Mouse (Mus musculus) hindbrain, postnatal 0 days (tissue): ENCODE results near the gene Lmntd1. TPM values are rescaled to one million over a fixed set of nuclear protein-coding genes. Genes with fewer than 3 reads are reported as not detected.

Source experiments
- ATAC-seq: fragments of 200-750 bp; cut with Nextera tagmentation; 2 replicates; pipeline ENCODE4 v1.8.0; 2017; ENCODE audit warnings: mild to moderate bottlenecking, moderate TSS enrichment, moderate library complexity
- DNase-seq: peaks from one replicate; pipeline ENCODE4 v3.0.0-alpha.2; 2015; ENCODE audit warnings: low spot score
- H3K27ac ChIP-seq: fragments of 300-500 bp; sonication (generic); 2 replicates; pipeline ENCODE4 v1.5.1; 2014; ENCODE audit warnings: mild to moderate bottlenecking
- H3K27me3 ChIP-seq: fragments of 300-500 bp; sonication (generic); 2 replicates; pipeline ENCODE4 v1.6.1; 2014; ENCODE audit warnings: low read length, mixed read lengths; ENCODE audit not compliant: insufficient read depth
- H3K36me3 ChIP-seq: fragments of 300-500 bp; sonication (generic); 2 replicates; pipeline ENCODE4 v1.6.1; 2014; ENCODE audit warnings: low read length, mixed read lengths; ENCODE audit not compliant: insufficient read depth
- H3K4me1 ChIP-seq: fragments of 300-500 bp; sonication (generic); 2 replicates; pipeline ENCODE4 v1.6.1; 2014; ENCODE audit warnings: antibody characterized with exemption, low read length, mixed read lengths; ENCODE audit not compliant: insufficient read depth
- H3K4me2 ChIP-seq: fragments of 300-500 bp; sonication (generic); 2 replicates; pipeline ENCODE4 v1.6.1; 2014; ENCODE audit warnings: low read depth, mild to moderate bottlenecking, low read length, moderate library complexity, mixed read lengths
- H3K4me3 ChIP-seq: fragments of 300-500 bp; sonication (generic); 2 replicates; pipeline ENCODE4 v1.5.1; 2014; ENCODE audit warnings: low read length
- H3K9ac ChIP-seq: fragments of 300-500 bp; sonication (generic); replicated peaks from 2 replicates; pipeline ENCODE4 v1.6.1; 2014; ENCODE audit warnings: mild to moderate bottlenecking, low read length, moderate library complexity, mixed read lengths
- H3K9me3 ChIP-seq: fragments of 300-500 bp; sonication (generic); 2 replicates; pipeline ENCODE4 v1.6.1; 2016; ENCODE audit warnings: low read length, mixed read lengths
- CTCF ChIP-seq: IDR thresholded peaks from 2 replicates; pipeline ENCODE4 v1.5.1; 2016; ENCODE audit warnings: antibody characterized with exemption, control low read depth, low read depth
- WGBS: fragments of 180-500 bp; shearing (Covaris S2); extraction: QIAGEN DNeasy Blood & Tissue Kit; methylation state at CpG from one replicate; pipeline ENCODE4 v1.1.7; 2014; 5-methylcytosine and 5-hydroxymethylcytosine counted together
- polyA plus RNA-seq: library from polyadenylated mRNA; unstranded; fragments of >200 nt; fragmentation: Nextera tagmentation; extraction: Ambion mirVana; gene quantifications from 2 replicates; pipeline ENCODE4 v1.2.1, GENCODE M21; 2015
- total RNA-seq: library from RNA; depleted of rRNA; stranded (reverse); fragments of >200 nt; gene quantifications from 2 replicates; pipeline ENCODE4 v1.2.3, GENCODE M21; 2014

Gene Lmntd1
- total and polyA plus RNA-seq, 2 experiments from 2014 or later: 1.5 to 2.3 TPM

DNA sequence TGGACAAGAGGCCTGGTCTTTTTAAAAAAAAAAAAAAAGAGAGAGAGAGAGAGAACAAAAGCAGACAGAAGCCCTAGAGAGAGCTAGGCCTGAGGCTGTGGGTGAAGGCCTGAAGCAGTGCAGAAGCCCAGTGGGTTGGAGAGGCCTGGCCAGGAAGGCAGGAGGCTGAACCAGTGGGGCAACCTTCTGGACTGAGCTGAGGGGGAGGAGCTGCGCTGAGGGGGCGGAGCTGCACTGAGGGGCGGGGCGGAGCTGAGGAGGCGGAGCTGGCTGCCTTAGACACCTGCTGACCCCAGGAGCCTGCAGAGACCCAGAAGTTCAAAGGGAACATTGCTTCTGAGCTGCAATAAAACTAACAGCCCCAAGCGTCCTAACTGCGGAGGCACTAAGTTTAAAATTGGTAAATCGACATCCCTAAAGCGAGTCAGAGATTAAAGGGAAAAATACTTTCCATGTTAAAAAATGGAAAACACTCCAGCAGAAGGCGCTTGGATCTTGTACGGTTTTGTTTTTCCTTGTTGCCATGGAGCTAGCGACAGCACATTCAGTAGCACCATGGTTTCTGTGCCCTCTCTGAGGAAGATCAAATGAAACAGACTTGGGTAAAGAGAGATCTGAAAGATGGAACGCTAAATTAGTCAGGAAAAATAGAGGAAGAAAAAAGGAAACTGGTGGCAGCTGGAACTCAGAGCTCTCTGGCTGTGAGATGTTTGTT lies 68.0 kb downstream of the Lmntd1 start:
- no peak overlapping the region for H3K9ac ChIP-seq
- no peaks in the 10 kb centered on the region for H3K4me1 ChIP-seq
- no peak overlapping the region for H3K4me3 ChIP-seq
- TF ChIP-seq CTCF: no peak
- H3K27me3 ChIP-seq: no peaks in the 10 kb centered on the region
- WGBS: 27% methylated on average over 13 of the region's 13 CpGs
- H3K27ac ChIP-seq: no peak overlapping the region
- H3K4me2 ChIP-seq: no peak overlapping the region
- DNase-seq: no peak
- no peaks in the 10 kb centered on the region for H3K36me3 ChIP-seq
- no peak for ATAC-seq
- no peaks in the 10 kb centered on the region; the same call in 1 of the 2 replicates for H3K9me3 ChIP-seq

DNA sequence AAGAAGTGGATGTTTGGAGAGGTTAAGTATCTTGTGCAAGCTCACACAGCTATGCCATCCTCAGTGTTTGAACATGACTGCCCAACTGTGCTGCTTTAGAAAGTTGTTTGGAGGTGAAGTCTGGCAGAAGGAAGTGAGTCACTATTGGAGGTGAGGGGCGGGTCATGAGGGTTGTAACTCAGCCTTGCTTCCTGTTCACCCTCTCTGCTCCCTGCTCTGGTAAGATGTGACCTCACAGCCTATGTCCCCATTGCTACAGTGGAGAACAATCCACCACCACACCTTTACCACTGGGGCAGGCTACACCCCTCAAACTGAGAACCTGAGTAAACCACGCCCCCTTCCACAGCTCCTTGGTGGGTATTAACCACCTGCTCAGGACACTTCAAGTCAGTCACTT lies 69.3 kb downstream of the Lmntd1 start:
- TF ChIP-seq CTCF: no peak
- Histone ChIP-seq H3K9me3 (no peaks in the 10 kb centered on the region; the same call in 1 of the 2 replicates), H3K4me1 (no peaks in the 10 kb centered on the region), H3K27ac (no peak overlapping the region), H3K9ac (no peak overlapping the region), H3K4me3 (no peak overlapping the region), H3K36me3 (no peaks in the 10 kb centered on the region), H3K4me2 (no peak overlapping the region), H3K27me3 (no peaks in the 10 kb centered on the region)
- WGBS: 97% methylated on average over 2 of the region's 2 CpGs
- ATAC-seq: no peak
- DNase-seq: no peak

DNA sequence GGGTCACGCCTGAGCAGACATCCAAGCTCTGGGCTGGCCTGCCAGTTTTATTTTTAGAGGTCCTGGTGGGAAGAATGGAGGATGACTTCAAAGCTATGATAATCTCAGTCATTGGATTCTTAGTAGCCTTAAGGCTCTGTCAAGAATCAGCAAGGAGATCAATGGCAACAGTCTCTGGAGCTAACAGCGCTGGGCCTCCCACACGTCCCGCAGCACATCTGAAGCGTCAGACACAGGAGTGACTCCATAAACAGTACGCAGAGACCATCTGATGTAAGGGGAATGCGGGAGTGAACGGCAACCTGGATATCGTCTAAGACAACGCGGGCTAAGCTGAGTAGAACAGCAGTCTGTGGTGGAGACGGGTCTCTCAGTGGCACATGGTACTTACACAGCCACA lies 69.8 kb downstream of the Lmntd1 start:
- Histone ChIP-seq H3K4me2 (no peak overlapping the region), H3K9ac (no peak overlapping the region), H3K36me3 (no peaks in the 10 kb centered on the region), H3K4me1 (no peaks in the 10 kb centered on the region), H3K27ac (no peak overlapping the region), H3K9me3 (no peaks in the 10 kb centered on the region; the same call in 1 of the 2 replicates), H3K27me3 (no peaks in the 10 kb centered on the region), H3K4me3 (no peak overlapping the region)
- ATAC-seq (no peak), DNase-seq (no peak)
- 87% methylated on average over 12 of the region's 12 CpGs for WGBS
- no peak for TF ChIP-seq CTCF

DNA sequence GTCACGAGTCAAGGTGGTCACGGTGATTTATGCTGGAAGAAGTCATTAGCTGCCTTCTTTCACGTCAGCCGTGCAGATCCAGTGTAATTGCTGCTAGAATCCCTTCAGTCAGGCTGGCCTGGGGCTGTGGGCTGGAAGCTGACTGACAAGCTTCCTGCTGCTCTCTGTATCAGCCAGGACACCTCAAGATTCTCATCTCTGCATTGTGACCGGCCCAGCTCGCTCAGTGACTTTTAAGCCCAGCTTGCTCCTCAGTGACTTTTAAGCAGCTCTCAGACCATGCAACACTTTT lies 74.6 kb downstream of the Lmntd1 start:
- Histone ChIP-seq H3K4me2 (no peak overlapping the region), H3K4me1 (no peaks in the 10 kb centered on the region; the same call in 1 of the 2 replicates), H3K9ac (no peak overlapping the region), H3K27me3 (no peaks in the 10 kb centered on the region), H3K4me3 (no peak overlapping the region), H3K27ac (no peak overlapping the region), H3K36me3 (no peaks in the 10 kb centered on the region), H3K9me3 (no peaks in the 10 kb centered on the region; the same call in 1 of the 2 replicates)
- WGBS: 30% methylated on average over 6 of the region's 6 CpGs
- no peak for TF ChIP-seq CTCF
- DNase-seq (no peak), ATAC-seq (no peak)

DNA sequence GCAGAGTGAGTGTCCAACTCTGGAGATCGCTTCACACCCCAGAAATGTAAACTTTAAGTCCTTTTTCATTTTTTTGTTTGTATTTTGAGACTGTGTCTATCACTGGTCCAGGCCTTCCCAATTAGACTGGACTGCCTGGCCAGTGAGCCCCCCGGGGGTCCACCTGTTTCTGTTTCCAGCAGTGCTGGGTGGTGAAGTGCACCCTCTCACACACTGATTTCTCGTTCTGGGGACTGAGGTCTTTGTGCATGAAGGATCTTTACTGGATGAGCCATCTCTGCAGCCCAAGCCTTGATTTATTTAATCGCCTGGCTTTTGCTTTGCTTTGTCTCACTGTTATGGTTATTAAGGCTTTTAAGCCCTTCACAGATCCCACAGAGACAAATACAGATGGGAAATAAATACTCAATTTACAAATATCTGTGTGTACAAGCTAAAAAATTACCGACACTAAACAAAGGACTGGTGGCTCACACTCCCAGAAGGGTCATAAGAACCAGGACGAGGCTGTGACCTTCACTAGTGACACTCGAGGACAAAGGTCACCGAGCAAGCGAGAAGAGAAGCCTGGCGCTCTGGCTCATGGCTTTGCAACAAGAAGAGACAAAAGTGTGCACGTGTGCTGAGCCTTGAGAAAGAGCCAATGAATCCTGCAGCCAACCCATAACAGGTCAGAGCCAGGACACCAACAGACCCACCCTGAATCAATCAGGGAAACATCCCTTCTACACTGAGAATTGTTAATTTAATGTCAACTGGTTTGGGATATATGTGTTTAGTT lies 75.1 kb downstream of the Lmntd1 start:
- H3K27me3 ChIP-seq: no peaks in the 10 kb centered on the region
- no peak for TF ChIP-seq CTCF
- H3K9me3 ChIP-seq: no peaks in the 10 kb centered on the region; the same call in 1 of the 2 replicates
- H3K4me3 ChIP-seq: no peak overlapping the region
- DNase-seq (no peak), ATAC-seq (no peak)
- H3K4me1 ChIP-seq: no peaks in the 10 kb centered on the region; the same call in 1 of the 2 replicates
- no peak overlapping the region for H3K9ac ChIP-seq
- H3K36me3 ChIP-seq: no peaks in the 10 kb centered on the region
- H3K27ac ChIP-seq: no peak overlapping the region
- 36% methylated on average over 11 of the region's 11 CpGs for WGBS
- H3K4me2 ChIP-seq: no peak overlapping the region

DNA sequence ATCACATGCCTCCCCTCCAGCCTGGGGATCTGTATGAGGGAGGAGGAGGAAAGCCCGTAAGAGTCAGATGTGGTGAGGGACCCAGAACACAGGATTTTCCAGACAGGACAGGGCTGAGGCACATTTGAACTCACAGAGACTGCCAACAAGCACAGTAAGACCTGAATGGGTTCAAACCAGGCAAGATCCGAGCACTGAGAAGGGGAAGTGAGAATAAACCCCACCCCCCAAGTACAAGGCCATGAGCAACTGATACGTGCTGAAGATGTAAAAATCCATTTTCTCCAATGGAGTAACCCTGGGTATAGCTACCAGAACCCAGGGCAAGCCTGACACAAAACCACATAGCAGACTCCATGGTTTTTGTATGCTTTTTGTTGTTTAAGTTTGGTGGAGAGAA lies 83.7 kb downstream of the Lmntd1 start:
- Histone ChIP-seq H3K4me3 (no peak overlapping the region), H3K4me2 (no peak overlapping the region), H3K9ac (no peak overlapping the region), H3K27ac (no peak overlapping the region), H3K36me3 (no peaks in the 10 kb centered on the region), H3K9me3 (no peaks in the 10 kb centered on the region), H3K27me3 (no peaks in the 10 kb centered on the region), H3K4me1 (no peaks in the 10 kb centered on the region)
- TF ChIP-seq CTCF: no peak
- WGBS: 67% methylated on average over 3 of the region's 3 CpGs
- no peak for ATAC-seq
- DNase-seq: no peak

DNA sequence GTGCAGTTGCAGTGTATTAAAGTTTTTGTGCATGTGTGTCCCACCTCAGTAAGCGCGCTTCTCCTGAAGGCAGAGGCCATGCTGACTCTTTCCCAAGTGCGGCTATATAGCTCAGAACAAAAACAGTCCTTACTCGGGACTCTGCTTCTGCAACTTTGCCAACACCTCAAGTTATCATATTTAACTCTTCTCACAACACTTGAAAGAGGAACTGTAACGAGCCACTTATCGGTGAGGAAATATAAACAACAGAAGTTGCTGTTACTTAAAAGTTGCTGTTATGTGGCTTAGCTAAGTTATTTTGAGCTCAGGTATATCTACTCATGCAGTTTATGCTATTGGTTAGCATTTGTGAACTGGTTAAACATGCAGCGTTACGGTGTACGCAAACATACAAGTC lies 90.8 kb downstream of the Lmntd1 start:
- ATAC-seq: no peak

More for the DNA sequence above, 90.8 kb downstream of the Lmntd1 start:
- no peak for DNase-seq
- Histone ChIP-seq H3K36me3 (no peaks in the 10 kb centered on the region), H3K9me3 (no peaks in the 10 kb centered on the region), H3K27ac (no peak overlapping the region), H3K4me3 (no peak overlapping the region), H3K4me2 (no peak overlapping the region), H3K27me3 (no peaks in the 10 kb centered on the region), H3K9ac (no peak overlapping the region), H3K4me1 (0 out of 2 replicates have a peak, but pooled peaks cover 3% of the 10 kb centered on the region)
- whole genome bisulfite sequencing: 86% methylated on average over 9 of the region's 9 CpGs
- no peak for TF ChIP-seq CTCF
